Mouse (Mus musculus) heart, adult 8-10 months (tissue): ENCODE measurements around the gene Kcnh8. TPM values are rescaled to one million over a fixed set of nuclear protein-coding genes. Genes with fewer than 3 reads are reported as not detected.

Experiments used
- DNase-seq: peaks from one replicate; pipeline ENCODE4 v3.0.0; 2022; ENCODE audit warnings: low spot score
- total RNA-seq, 4 experiments: library from RNA; stranded (reverse); gene quantifications; 2 replicates each; pipeline ENCODE4 v1.2.4; 2022

Kcnh8 gene
- total RNA-seq, 4 experiments from 2014 or later, result not detected

DNA sequence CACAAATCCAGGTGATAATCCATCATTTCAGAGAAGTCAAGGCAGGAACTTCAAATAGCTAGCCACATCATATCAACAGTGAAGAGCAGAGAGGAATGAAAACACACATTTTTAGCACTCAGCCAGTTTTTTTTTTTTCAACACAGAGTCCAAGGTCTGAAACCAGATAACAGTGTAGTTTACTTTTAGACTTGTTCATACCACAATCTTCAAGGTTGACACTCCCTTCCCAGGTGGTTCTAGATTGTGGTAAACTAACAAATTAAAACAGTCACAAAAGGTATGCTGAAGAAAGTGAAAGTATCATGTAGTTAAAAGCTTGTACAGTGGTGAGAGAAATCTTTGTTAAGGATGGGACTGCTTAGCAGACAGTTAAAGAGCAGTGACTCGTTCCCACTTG is 216.5 kb downstream of the Kcnh8 start:
- DNase-seq, result no peak

DNA sequence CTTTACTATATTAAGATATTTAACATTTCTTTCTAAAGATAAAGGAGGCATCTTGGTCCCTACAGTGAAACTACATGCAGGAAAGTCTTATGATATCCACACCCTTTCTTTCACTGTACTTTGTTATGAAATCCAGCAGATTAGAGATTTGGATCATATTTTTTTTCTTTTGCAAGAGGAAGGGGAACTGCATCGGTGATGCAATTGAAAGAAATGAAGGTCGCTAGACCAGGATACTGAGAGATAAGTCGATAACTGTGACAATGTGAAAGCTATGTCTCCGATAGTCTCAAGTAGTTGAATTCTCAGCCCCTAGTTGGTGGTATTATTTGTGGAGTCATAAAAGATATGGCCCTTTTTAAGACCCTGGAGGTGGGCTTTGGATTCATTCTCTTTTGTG is 227.2 kb downstream of the Kcnh8 start:
- no peak for DNase-seq

DNA sequence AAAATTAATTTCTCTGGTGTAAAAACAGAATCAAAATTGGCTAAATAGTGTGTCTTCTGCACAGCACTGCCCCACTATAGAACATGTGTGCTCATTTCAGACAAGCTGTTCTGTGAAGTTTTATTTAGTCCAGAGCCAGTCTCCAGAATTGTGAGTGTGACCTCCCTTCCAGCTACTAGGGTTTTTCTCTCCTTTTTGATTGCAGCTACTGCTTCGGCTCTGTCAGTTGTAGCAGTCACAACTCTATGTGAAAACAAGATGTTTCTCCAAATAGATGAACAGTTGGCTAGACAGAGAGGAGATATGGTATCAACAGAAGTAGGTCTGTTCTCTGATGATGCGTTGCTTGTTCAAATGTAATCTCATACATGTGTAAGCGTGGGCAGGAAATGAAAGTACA is 270.7 kb downstream of the Kcnh8 start:
- DNase-seq, result no peak

DNA sequence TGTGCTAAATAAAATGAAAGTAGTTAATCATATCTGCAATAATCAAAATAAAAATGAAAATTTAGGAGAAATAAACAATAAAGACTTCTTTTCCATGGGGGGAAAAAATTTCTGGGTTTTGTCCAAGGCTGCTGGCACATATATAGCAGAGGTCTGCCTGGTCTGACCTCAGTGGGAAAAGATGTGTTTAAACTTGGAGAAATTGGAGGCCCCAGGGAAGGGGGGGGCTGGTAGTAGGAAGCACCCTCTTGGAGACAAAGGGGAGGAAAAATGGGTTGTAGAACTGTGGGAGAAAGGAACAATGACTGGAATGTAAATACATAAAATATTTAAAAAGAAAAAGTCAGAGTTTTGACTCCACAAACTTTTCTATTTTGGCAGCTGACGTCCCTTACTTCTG is 276.5 kb downstream of the Kcnh8 start:
- no peak for DNase-seq

DNA sequence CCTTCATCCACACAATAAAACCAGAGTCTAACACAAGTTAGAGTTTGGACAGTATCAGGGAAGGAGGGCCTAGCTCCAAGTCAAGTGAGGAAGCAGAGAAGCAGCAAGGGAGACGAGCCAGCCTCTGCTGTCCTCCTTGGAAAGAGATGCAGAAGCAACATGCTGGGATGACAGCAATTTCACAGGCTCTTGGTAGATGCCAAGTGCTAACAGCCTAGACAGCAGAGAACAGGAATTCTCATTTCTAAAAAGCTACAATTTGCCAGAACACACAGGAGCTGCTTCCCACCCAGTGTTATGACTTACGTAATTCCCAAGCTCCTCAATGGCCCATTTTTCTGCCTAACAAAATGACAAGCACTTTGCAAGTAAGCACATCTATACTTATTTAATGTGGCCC is 277.5 kb downstream of the Kcnh8 start:
- DNase-seq, result no peak

DNA sequence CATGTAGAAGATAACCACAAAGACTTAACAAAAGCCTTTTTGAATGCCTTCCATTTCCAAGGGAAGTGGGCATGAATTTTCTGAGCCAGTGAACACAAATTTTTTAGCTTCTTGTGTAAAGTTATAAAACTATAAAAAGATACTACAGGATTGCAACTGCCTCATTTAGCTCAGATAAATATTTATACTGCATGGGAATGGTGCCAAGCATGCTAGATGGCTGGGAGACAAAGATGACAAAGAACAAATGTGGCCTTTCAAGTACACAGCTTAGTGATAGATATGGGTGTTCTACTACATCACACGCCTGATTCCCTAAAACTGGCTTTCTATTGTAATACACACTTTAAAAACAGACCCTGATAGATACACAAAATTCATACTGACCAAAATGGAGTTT is 282.7 kb downstream of the Kcnh8 start:
- no peak for DNase-seq

DNA sequence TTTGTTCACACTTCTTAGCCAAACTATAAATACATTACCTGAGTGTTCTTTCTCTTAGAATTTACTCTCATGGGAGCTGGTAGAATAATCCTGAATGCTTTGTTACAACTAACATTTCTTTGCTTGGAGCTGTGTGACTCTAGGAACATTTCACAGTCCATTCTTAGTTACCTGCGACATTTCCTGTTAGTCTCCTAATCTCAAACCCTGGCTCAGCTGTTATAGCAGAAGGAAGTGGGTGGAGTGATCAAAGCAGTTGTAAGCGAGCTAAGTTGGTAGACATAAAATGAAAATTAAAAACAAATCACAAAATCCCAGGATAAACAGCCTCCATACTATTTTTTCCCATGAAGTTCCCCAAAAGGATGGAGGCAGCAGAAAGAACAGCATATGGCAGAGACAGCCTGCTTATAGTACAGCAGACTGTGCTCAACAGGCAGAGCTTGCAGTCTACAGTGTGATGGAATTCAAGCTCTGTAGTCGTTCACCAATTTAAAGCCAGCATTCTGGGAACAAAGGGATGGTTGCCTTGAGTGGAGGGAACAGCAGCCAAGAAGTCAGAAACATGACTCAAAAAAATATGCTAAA is 318.1 kb downstream of the Kcnh8 start:
- no peak for DNase-seq

DNA sequence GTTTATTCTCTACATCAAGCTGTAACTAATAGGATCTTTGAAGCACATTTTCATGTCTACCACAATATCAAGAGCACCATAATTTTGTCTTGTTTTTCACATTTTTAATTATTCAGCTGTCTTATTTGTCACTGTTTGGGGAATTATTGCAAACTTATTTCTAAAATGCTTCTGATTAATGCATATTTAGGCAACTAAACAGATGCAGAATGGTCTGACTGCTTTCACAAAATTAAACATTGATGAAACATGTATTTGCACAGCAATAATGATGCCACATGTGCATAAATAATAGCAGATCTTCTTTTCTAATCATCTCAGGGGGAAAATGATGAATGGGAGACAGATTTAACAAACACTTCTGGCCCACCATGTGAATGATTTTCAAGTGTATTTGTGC is 341.5 kb downstream of the Kcnh8 start:
- no peak for DNase-seq

DNA sequence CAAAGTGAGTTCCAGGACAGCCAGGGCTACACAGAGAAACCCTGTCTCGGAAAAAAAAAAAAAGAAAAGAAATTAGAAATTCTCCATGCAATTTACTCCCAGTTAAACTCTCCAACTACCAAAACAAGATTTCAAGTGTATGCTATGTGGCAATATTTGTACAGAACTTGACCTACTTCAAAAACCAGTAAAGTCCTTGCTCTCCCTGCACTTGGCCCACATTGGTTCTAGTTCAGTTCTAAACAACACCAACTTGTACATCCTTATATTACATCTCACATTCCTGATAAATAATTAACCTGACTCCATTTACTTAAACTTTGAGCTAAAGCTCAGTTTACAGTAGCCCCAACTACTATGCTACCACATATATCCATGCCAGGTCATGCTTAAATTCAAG is 370.2 kb downstream of the Kcnh8 start:
- no peak for DNase-seq

DNA sequence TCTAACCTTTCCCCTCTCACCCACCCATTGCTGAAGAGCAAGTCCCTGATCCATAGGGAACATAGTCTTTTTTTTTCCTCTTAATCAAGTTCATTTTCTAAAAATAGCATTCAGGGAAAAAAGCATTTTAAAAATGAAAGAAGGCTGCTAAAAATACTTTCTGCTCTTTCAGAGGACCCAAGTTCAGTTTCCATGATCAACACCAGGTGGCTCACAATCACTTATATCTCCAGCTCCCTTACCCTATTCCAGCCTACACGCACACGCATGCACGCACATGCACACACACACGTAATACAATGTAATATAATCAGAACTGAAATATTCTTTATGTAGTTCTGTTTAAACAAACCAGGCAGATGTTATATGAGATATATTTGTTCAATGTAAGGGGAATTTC is 378.4 kb downstream of the Kcnh8 start:
- DNase-seq, result no peak
